In genomic region chr6:38551062-38551988, GRCm38 (mm10) we compare ENCODE assay signal across 8 mouse cellular contexts. TPM values are rescaled to one million over a fixed set of nuclear protein-coding genes. Genes with fewer than 3 reads are reported as not detected.
DNase-seq lines count a peak whose midpoint lies in the region; ATAC-seq and TF ChIP-seq lines count a peak whose summit lies in the region.

Luc7l2 (plus strand) TSS chr6:38551334.

- H3K27ac ChIP-seq in hindbrain, embryonic 13.5 days: peak within 1 kb of the TSS; percentile 99

- H3K4me1 ChIP-seq in hindbrain, embryonic 13.5 days (replicated peaks): peaks cover 30% of the 10 kb centered on the region

- H3K4me3 ChIP-seq in hindbrain, embryonic 13.5 days: peak within 1 kb of the TSS; percentile 68

- no peaks in the 10 kb centered on the region for H3K9me3 ChIP-seq in hindbrain, embryonic 13.5 days

- peak; percentile 83 for ATAC-seq in Patski
- ATAC-seq in hindbrain, embryonic 13.5 days (ENCODE audit: low FRiP score): peak; percentile 90

- no peaks in the 10 kb centered on the region for H3K36me3 ChIP-seq in hindbrain, embryonic 13.5 days

- no peak for TF ChIP-seq CTCF in Patski (IDR thresholded peaks at IDR 0.05)

- H3K4me2 ChIP-seq in hindbrain, embryonic 13.5 days: peak within 1 kb of the TSS; percentile 66

- WGBS in hindbrain, embryonic 13.5 days: under 1% methylated on average over 75 of the region's 98 CpGs

- H3K9ac ChIP-seq in hindbrain, embryonic 13.5 days: peak within 1 kb of the TSS; percentile 88

- no peaks in the 10 kb centered on the region for H3K27me3 ChIP-seq in Patski
- H3K27me3 ChIP-seq in hindbrain, embryonic 13.5 days: no peaks in the 10 kb centered on the region

- POLR2A ChIA-PET in Patski (lab: Charles Lee): interaction anchor here (0.6 to 1.6 kb wide), 3 partner anchors 17 to 245 kb away, joined by 3 to 24 read pairs (median 6); partner anchors contain the start of gene Fmc1

- CTCF ChIA-PET in Patski (lab: Charles Lee): interaction anchor here (1.4 to 3.3 kb wide), 2 partner anchors 17 to 21 kb away, joined by 3 to 21 read pairs; partner anchors contain the start of gene Fmc1

- in situ Hi-C loops in Patski (cut with MboI; ENCODE audit: low pct_unique_long_range_greater_than_20kb): no loop called here

- peak; percentile 96 for DNase-seq in Patski (ENCODE audit: low read depth, low spot score)
- peak; percentile 97 to 99 for DNase-seq in cerebellum, postnatal 14 days
- peak; percentile 94 for DNase-seq in frontal cortex, postnatal 14 days (ENCODE audit: low spot score in 2 of 2)
- peak; percentile 78 to 82 for DNase-seq in layer of hippocampus, postnatal 25 days (ENCODE audit: extremely low spot score in 1 of 2, low spot score in 1 of 2)
- peak; percentile 96 for DNase-seq in lung, postnatal 25 days (ENCODE audit: low spot score)
- peak; percentile 98 for DNase-seq in retina, embryonic 14.5 days (ENCODE audit: low spot score)
- DNase-seq in thymus, postnatal 4 days: peak; percentile 96

RNA-seq across cellular contexts. Expression of gene Luc7l2, which starts in this region (rescaled TPM):
- 117 TPM for polyA plus RNA-seq in Patski (2021)
- polyA plus RNA-seq in hindbrain, embryonic 13.5 days (2015; fragmentation: Nextera tagmentation; extraction: Ambion mirVana): 42.4 and 47.3 TPM in 2 replicates
- total RNA-seq in layer of hippocampus, postnatal 25 days (2021): 100 to 1,000 TPM; 133 to 214 TPM

Comparison
In these comparisons a context has a peak if more than half of its experiments do, and no peak if none do; other contexts are left out.
1. Peak in every context shown above with its lines: DNase-seq, ATAC-seq, H3K4me3 ChIP-seq and H3K27ac ChIP-seq.